In genomic region chr9:7570485-7570884, GRCm38 (mm10) we compare ENCODE assay signal across 19 mouse cellular contexts. TPM values are rescaled to one million over a fixed set of nuclear protein-coding genes. Genes with fewer than 3 reads are reported as not detected.
"Had no signal": no experiment of that assay in that cellular context is flagged by ENCODE, and none has a peak within 500 bp of the region (broad histone marks: within the 10 kb centered on the region; RNA-seq: fewer than 3 reads in every experiment).

No protein-coding gene starts in this region.

- H3K4me1 ChIP-seq: limb, embryonic 10.5 days; midbrain, embryonic 13.5 days had no signal

- H3K9ac ChIP-seq: lung, embryonic 15.5 days; midbrain, embryonic 13.5 days had no signal

- H3K4me3 ChIP-seq: left cerebral cortex, adult 2 months; limb, embryonic 10.5 days; lung, embryonic 15.5 days; midbrain, embryonic 13.5 days had no signal

- H3K4me2 ChIP-seq: lung, embryonic 15.5 days; midbrain, embryonic 13.5 days had no signal

- H3K27me3 ChIP-seq: lung, embryonic 15.5 days; midbrain, embryonic 13.5 days had no signal

- ATAC-seq: intestine, postnatal 0 days; midbrain, embryonic 13.5 days had no signal

- H3K27ac ChIP-seq: left cerebral cortex, adult 2 months; limb, embryonic 10.5 days; lung, embryonic 15.5 days; midbrain, embryonic 13.5 days had no signal

- DNase-seq: kidney, adult 8-10 months; kidney, postnatal 25 days; right cerebral cortex, postnatal 14 days; thymus, adult 18-20 months; thymus, postnatal 25 days had no signal

- H3K9me3 ChIP-seq: limb, embryonic 10.5 days; lung, embryonic 15.5 days; midbrain, embryonic 13.5 days had no signal

- H3K36me3 ChIP-seq: limb, embryonic 10.5 days; lung, embryonic 15.5 days; midbrain, embryonic 13.5 days had no signal

RNA-seq across cellular contexts. Expression of gene Mmp27, which starts 0.7 kb away (rescaled TPM):
- total RNA-seq: layer of hippocampus, postnatal 25 days; left cerebral cortex, adult 2 months; left cerebral cortex, postnatal 14 days; midbrain, postnatal 0 days had no signal
- polyA plus RNA-seq: kidney, embryonic 16.5 days; limb, embryonic 10.5 days; midbrain, embryonic 13.5 days; midbrain, postnatal 0 days; neural tube, embryonic 14.5 days; small intestine, adult 2 months; stomach, embryonic 14.5 days had no signal

RNA-seq across cellular contexts. Expression of gene Mmp8, which starts 12.2 kb away (rescaled TPM):
- total RNA-seq: layer of hippocampus, postnatal 25 days; left cerebral cortex, postnatal 14 days; midbrain, postnatal 0 days had no signal
- polyA plus RNA-seq: limb, embryonic 10.5 days; midbrain, postnatal 0 days; neural tube, embryonic 14.5 days; small intestine, adult 2 months; urinary bladder, adult 2 months had no signal

RNA-seq across cellular contexts. Expression of gene Mmp20, which starts 57.5 kb away (rescaled TPM):
- total RNA-seq: layer of hippocampus, postnatal 25 days; left cerebral cortex, adult 2 months; left cerebral cortex, postnatal 14 days; midbrain, postnatal 0 days had no signal
- polyA plus RNA-seq: kidney, embryonic 16.5 days; limb, embryonic 10.5 days; liver, embryonic 16.5 days; lung, embryonic 15.5 days; midbrain, embryonic 13.5 days; midbrain, postnatal 0 days; neural tube, embryonic 14.5 days; urinary bladder, adult 2 months had no signal
